Mouse (Mus musculus) adrenal gland, postnatal 36 days (tissue): ENCODE measurements around the gene Slc11a1. TPM values are rescaled to one million over a fixed set of nuclear protein-coding genes. Genes with fewer than 3 reads are reported as not detected.
"Not testable (repeated sequence)": the region's sequence is repeated elsewhere in the genome, so short reads cannot be mapped to it uniquely, and the experiment has no call there.

Experiments used
- DNase-seq, 2 experiments: peaks; one replicate each; pipeline ENCODE4 v3.0.0; 2021; ENCODE audit warnings: mixed read lengths in 1 of 2
- long read RNA-seq, 2 experiments: library from polyadenylated mRNA; stranded (forward); transcript quantifications; one replicate each; pipeline ENCODE4 v2.0.0; 2021; ENCODE audit warnings: borderline sequencing depth in 2 of 2
- total RNA-seq, 2 experiments: library from RNA; stranded (reverse); gene quantifications; 2 replicates each; pipeline ENCODE4 v1.2.3; 2021

The Slc11a1 gene
- total RNA-seq = 10 to 100 TPM in 1 of 2 experiments, 1 to 10 TPM in 1; 7.9 to 13.1 TPM
- long read RNA-seq, experiment 1, partial matches to known transcripts = 4 of 8 reads
- long read RNA-seq, experiment 1, other reads (novel, unspliced or antisense) = 3 of 8 reads
- long read RNA-seq, experiment 2, partial matches to known transcripts = 5 of 8 reads
- long read RNA-seq, experiment 2, other reads (novel, unspliced or antisense) = 3 of 8 reads

GRCm38 (mm10) chr1:74374980-74375379 is at the start of gene Slc11a1:
Gene Slc11a1, plus strand, starts transcription at chr1:74375195.
- peak in 1 of 2 experiments; percentile 10 for DNase-seq

DNA sequence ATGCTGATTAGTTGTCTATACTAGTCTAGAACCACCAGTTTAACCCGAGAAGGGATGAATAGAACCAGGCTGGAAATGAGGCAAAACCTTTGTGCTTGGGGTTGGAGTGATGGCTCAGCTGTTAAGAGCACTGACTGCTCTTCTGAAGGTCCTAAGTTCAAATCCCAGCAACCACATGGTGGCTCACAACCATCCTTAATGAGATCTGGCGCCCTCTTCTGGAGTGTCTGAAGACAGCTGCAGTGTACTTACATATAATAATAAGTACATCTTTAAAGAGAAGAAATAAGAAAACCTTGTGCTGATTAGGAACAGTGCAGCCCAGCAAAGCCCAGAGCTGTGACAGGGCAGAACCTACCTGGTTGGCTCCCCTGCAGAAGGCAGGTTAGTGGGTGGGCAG is 48.1 kb upstream of the Slc11a1 start:
- DNase-seq = not testable (repeated sequence)

DNA sequence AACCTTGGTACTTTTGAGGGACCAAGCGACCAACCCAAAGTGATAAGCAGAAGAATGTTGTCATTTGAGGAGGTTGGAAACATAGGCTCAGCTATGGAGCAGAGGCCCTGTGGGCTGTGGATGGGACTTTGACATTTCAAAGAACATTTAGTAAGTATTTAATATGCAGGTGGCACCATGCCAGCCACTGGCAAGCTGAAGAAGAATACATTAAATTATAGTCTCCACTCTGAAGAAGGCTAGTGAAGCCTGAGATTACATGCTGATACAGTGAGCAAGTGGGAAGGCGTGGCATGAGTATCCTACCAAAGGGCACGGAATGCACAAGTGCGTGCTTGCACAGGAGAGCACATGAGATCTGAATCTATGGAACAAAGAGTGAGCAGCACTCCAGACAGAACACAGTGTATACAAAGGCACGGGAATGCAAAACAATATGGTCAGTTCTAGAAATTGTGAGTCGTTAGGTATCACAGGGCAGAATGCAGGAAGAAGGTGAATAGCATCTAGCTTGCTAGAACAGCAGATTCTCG is 45.0 kb upstream of the Slc11a1 start:
- DNase-seq = no peak

GRCm38 (mm10) chr1:74331046-74331681 is 43.8 kb upstream of the Slc11a1 start:
- no peak for DNase-seq

- peak; percentile 97 for DNase-seq
These were observed 42.7 kb upstream of the Slc11a1 start for GRCm38 (mm10) chr1:74332241-74332763.

GRCm38 (mm10) chr1:74332930-74333329 is 42.1 kb upstream of the Slc11a1 start:
- peak in 1 of 2 experiments; percentile 18 for DNase-seq

GRCm38 (mm10) chr1:74334607-74335006 is 40.4 kb upstream of the Slc11a1 start:
- DNase-seq = no peak

DNA sequence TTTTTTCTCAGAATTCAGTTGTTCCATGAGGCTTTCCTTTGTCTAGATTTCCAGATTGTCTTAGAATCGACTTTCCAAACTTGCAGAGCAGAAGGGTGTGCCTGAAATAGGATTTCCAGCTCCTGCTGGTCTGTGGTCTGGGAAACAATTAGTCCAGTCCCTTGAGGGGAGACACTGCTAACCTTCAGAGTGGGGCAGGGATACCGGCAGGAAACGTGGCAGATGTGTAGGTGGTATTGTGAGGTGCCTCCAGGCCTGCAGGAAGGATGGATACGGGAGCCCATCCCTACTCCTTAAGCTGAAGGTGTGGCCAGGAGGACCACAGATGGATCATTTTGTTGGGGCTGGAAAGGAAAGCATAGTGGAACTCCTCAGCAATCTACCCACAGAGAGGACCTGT is 40.0 kb upstream of the Slc11a1 start:
- DNase-seq = no peak

- no peak for DNase-seq
These were observed 39.4 kb upstream of the Slc11a1 start for GRCm38 (mm10) chr1:74335436-74336170.

DNA sequence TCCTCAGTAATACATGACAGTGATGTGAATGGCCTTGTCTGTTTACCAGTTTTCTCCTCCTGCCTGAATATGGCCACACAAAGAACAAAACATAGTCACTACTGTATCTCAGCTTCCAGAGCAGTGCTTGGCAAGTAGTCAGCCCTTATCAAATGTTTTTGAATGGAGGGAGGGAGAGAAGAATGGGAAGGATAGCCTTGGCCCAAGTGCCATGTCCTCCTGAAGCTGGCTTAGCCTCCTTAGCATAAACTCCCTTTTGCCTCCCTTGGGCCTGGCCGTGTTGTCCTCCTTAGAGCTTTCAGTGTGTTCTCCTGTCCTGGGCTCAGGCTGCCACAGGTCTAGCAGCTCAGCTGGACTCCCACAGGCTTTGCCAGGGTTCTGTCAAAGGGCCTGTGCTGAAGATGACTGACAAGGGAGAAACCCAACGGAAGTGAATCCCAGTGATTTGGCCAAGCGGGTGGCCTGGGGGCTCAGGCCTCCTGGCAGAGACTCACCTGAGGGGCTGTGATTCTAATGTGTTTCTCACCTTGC is 37.7 kb upstream of the Slc11a1 start:
- DNase-seq = no peak

GRCm38 (mm10) chr1:74338013-74338412 is 37.0 kb upstream of the Slc11a1 start:
- DNase-seq = no peak

- no peak for DNase-seq
These were observed 36.4 kb upstream of the Slc11a1 start for GRCm38 (mm10) chr1:74338626-74339025.

- DNase-seq = no peak
These were observed 35.1 kb upstream of the Slc11a1 start for GRCm38 (mm10) chr1:74339917-74340316.

GRCm38 (mm10) chr1:74340361-74340764 is 34.6 kb upstream of the Slc11a1 start:
- DNase-seq = peak; percentile 84 to 90

- not testable (repeated sequence) for DNase-seq
These were observed 34.0 kb upstream of the Slc11a1 start for GRCm38 (mm10) chr1:74340992-74341391.

- DNase-seq = no peak
These were observed 33.1 kb upstream of the Slc11a1 start for GRCm38 (mm10) chr1:74341898-74342297.

- no peak for DNase-seq
These were observed 32.7 kb upstream of the Slc11a1 start for GRCm38 (mm10) chr1:74342308-74342707.

GRCm38 (mm10) chr1:74343161-74343560 is 31.8 kb upstream of the Slc11a1 start:
- DNase-seq = no peak

DNA sequence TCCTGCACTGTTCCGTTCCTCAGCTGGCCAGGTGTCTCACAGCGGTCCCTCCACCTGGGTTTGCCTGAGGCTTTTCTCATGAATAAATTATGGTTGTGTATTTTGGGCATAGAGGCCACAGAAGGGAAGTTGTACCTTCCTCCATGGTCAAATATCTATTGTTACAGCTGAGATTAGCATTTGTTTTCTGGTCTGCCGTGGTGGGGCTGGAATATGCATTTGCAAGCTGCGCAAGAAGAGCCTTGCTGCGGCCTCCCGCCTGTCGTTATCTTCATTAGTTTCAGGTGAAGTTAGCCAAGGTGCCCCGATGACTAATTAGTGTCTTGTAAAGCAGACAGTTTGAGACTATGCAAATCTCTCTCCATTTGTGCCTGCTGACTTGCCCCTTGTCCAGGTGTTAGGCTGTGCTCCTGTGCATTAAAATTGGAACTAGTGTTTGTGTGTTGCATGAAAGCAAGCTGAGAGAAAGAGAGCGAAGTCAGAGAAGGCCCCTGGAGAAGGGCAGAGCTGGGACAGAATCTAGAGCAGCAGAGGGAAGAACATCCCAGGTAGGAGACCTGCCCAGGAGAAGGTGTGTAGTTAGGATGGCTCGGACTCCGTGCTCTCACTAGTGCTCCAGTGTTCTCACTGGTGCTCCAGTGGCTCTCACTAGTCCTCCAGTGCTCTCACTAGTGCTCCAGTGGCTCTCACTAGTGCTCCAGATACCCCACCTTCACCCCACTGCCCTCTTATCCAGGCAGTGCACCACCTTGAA is 30.7 kb upstream of the Slc11a1 start:
- DNase-seq = no peak

DNA sequence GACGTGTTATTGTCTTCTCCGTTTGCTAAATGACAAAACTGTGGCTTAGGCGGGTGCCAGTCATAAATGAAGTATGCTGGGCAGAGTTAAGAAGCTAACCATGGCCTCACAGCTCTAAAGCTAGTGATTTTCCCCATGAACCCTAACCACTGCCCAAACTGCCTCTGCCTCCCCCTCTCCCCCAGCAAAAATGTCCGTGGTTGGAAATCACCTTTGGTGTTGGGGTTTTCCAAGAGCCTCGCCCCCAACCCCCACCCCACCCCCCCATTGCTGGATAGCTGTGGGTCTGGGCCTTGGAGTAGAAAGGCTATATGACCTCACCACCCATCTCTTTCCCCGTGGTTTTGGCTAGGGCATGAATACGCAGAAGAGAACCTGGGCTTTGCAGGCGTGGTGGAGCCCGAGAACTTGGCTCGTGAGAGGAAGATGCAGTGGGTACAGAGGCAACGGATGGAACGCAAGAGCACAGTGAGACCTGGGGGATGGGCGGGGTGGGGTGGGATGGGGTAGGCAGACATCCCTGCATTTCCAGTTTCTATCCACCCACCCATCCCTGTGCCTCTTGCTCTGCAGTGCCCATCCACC is 23.7 kb upstream of the Slc11a1 start:
- DNase-seq = no peak

GRCm38 (mm10) chr1:74352532-74353096 is 22.4 kb upstream of the Slc11a1 start:
- DNase-seq = peak; percentile 43 to 53
